Mouse (Mus musculus) CH12.LX (cell line): ENCODE data around the gene Zfp846.

Source experiments
- CTCF ChIP-seq, 2 experiments: IDR thresholded peaks in 1 of 2; conservative IDR thresholded peaks in 1 of 2; 2 replicates each; pipeline ENCODE4 v1.5.1; 2011 to 2012; ENCODE audit warnings: low read depth in 2 of 2, low read length in 2 of 2, improper control_type of control experiment in 1 of 2, inconsistent platforms in 1 of 2, mild to moderate bottlenecking in 1 of 2, moderate library complexity in 1 of 2
- ELF1 ChIP-seq: IDR thresholded peaks from 2 replicates; pipeline ENCODE4 v1.6.1; 2014; ENCODE audit warnings: low read depth, mild to moderate bottlenecking, inconsistent platforms, low read length, improper control_type of control experiment
- IRF4 ChIP-seq: IDR thresholded peaks from 2 replicates; pipeline ENCODE4 v1.6.1; 2014; ENCODE audit warnings: low read depth, mild to moderate bottlenecking, inconsistent platforms, low read length, improper control_type of control experiment
- MAX ChIP-seq: IDR thresholded peaks from 2 replicates; pipeline ENCODE4 v1.6.1; 2011; ENCODE audit warnings: low read length, improper control_type of control experiment
- POLR2AphosphoS2 ChIP-seq: IDR thresholded peaks from 2 replicates; pipeline ENCODE4 v1.6.1; 2011; ENCODE audit warnings: low read depth, low read length, improper control_type of control experiment

DNA sequence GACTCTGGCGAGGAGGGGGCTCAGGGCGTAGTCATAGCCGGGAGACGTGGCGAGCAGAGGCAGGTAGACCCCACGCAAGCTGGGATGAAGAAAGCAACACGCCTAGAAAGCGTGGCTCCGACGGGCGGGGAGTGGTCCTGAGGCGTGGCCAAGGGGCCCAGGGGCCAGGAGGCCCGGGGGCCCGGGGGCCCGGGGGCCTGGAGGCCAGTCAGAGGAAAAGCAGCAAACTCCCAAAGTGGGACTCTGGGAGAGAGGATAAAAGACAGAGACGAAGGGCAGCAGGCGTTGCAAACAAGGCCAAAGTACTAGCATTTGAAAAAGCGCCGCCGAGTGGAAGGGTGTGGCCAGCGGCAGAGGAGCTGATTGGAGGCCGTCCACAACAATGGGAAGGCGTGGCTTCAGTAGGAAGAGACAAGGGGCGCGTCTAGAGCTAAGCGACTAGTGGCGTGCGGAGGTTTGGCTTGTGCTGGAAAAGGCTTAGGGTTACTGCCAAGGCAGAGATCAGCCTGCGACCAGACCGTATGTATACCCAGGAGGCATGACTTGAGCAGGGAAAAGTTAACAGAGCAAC, 61.9 kb downstream of the Zfp846 start:
- TF ChIP-seq MAX (no peak; the same call in 1 of the 2 replicates), ELF1 (peak; percentile 57), IRF4 (0 out of 2 replicates have a peak, but pooled peaks have one; percentile 4), POLR2AphosphoS2 (no peak), CTCF (conservative IDR thresholded peaks at IDR 0.05 in 1 of 2, IDR thresholded peaks at IDR 0.05 in 1 of 2; ENCODE audit: low read depth in 2 of 2, low read length in 2 of 2) (no peak)
